11 mouse cellular contexts compared by ENCODE assay signal in genomic region chr11:116619156-116619555, GRCm38 (mm10). TPM values are rescaled to one million over a fixed set of nuclear protein-coding genes. Genes with fewer than 3 reads are reported as not detected.
DNase-seq lines count a peak whose midpoint lies in the region; ATAC-seq and TF ChIP-seq lines count a peak whose summit lies in the region.
"Had no signal": no experiment of that assay in that cellular context is flagged by ENCODE, and none has a peak within 500 bp of the region (broad histone marks: within the 10 kb centered on the region; RNA-seq: fewer than 3 reads in every experiment).

No protein-coding gene starts in this region.

- TF ChIP-seq EP300 in liver, postnatal 0 days (IDR thresholded peaks at IDR 0.05; ENCODE audit: low read depth), result no peak

- H3K27ac ChIP-seq in neural tube, embryonic 12.5 days, result no peak overlapping the region
- H3K27ac ChIP-seq in liver, postnatal 0 days (ENCODE audit: low read depth), result 0 out of 2 replicates have a peak overlapping the region, but pooled peaks have one; percentile 41
- no peak overlapping the region for H3K27ac ChIP-seq in midbrain, embryonic 11.5 days (ENCODE audit: low read depth, low read length)
- H3K27ac ChIP-seq: hindbrain, embryonic 13.5 days; midbrain, embryonic 10.5 days had no signal

- peak overlapping the region; percentile 31; the same call in 1 of the 2 replicates for H3K4me2 ChIP-seq in neural tube, embryonic 12.5 days (replicated peaks)
- H3K4me2 ChIP-seq in liver, postnatal 0 days (ENCODE audit: low read depth, low read length), result peak overlapping the region; percentile 86; the same call in 1 of the 2 replicates
- no peak overlapping the region for H3K4me2 ChIP-seq in midbrain, embryonic 11.5 days
- H3K4me2 ChIP-seq: hindbrain, embryonic 13.5 days had no signal

- TF ChIP-seq CTCF in liver, postnatal 0 days (IDR thresholded peaks at IDR 0.05; ENCODE audit: low read depth), result no peak

- ATAC-seq in neural tube, embryonic 12.5 days (ENCODE audit: low FRiP score, low read depth), result no peak
- no peak for ATAC-seq in liver, postnatal 0 days
- ATAC-seq in midbrain, embryonic 11.5 days (ENCODE audit: low FRiP score), result no peak

- H3K27me3 ChIP-seq in neural tube, embryonic 12.5 days (replicated peaks), result peaks cover 7% of the 10 kb centered on the region
- no peaks in the 10 kb centered on the region for H3K27me3 ChIP-seq in liver, postnatal 0 days (ENCODE audit: insufficient read depth, low read length)
- peaks cover 15% of the 10 kb centered on the region for H3K27me3 ChIP-seq in midbrain, embryonic 11.5 days (ENCODE audit: control insufficient read depth, insufficient read depth, low read length)

- peak; percentile 47 for DNase-seq in gastrocnemius, adult 18-20 months (ENCODE audit: low spot score)
- no peak for DNase-seq in gastrocnemius, postnatal 14 days
- DNase-seq in neural tube, embryonic 10.5 days (ENCODE audit: extremely low spot score, low spot score), result no peak
- no peak for DNase-seq in liver, postnatal 0 days
- DNase-seq in midbrain, embryonic 11.5 days (ENCODE audit: low spot score, missing footprints), result no peak
- DNase-seq in MN1 (ENCODE audit: low spot score), result no peak
- no peak for DNase-seq in T-cell, adult 2 months (ENCODE audit: low spot score)
- DNase-seq: gastrocnemius, postnatal 25 days had no signal

- H3K4me3 ChIP-seq in neural tube, embryonic 12.5 days, result no peak overlapping the region
- H3K4me3 ChIP-seq in liver, postnatal 0 days (ENCODE audit: low read depth, low read length), result no peak overlapping the region
- H3K4me3 ChIP-seq in midbrain, embryonic 11.5 days (ENCODE audit: low read depth, low read length), result no peak overlapping the region
- H3K4me3 ChIP-seq: hindbrain, embryonic 13.5 days had no signal

- peaks cover 49% of the 10 kb centered on the region for H3K4me1 ChIP-seq in neural tube, embryonic 12.5 days
- peaks cover 89% of the 10 kb centered on the region for H3K4me1 ChIP-seq in liver, postnatal 0 days (ENCODE audit: insufficient read depth)
- peaks cover 7% of the 10 kb centered on the region; the same call in 1 of the 2 replicates for H3K4me1 ChIP-seq in midbrain, embryonic 11.5 days (ENCODE audit: control insufficient read depth, insufficient read depth, low read length)

- WGBS in neural tube, embryonic 12.5 days, result 80% methylated on average over 7 of the region's 7 CpGs
- 81% methylated on average over 7 of the region's 7 CpGs for WGBS in liver, postnatal 0 days (ENCODE audit: insufficient replicate concordance)
- 90% methylated on average over 7 of the region's 7 CpGs for WGBS in midbrain, embryonic 11.5 days

- no peaks in the 10 kb centered on the region for H3K9me3 ChIP-seq in neural tube, embryonic 12.5 days
- H3K9me3 ChIP-seq in liver, postnatal 0 days (ENCODE audit: low read length), result no peaks in the 10 kb centered on the region
- no peaks in the 10 kb centered on the region for H3K9me3 ChIP-seq in midbrain, embryonic 11.5 days (ENCODE audit: control insufficient read depth, low read length)
- H3K9me3 ChIP-seq: hindbrain, embryonic 13.5 days; midbrain, embryonic 10.5 days had no signal

- H3K9ac ChIP-seq in neural tube, embryonic 12.5 days, result no peak overlapping the region
- no peak overlapping the region for H3K9ac ChIP-seq in liver, postnatal 0 days (replicated peaks)
- no peak overlapping the region for H3K9ac ChIP-seq in midbrain, embryonic 11.5 days (ENCODE audit: low read length)
- H3K9ac ChIP-seq: hindbrain, embryonic 13.5 days had no signal

- intact Hi-C loops in gastrocnemius, postnatal 14 days (cut with DNase I; ENCODE audit: low total_unique reads), result no loop called here

- H3K36me3 ChIP-seq in neural tube, embryonic 12.5 days, result no peaks in the 10 kb centered on the region
- no peaks in the 10 kb centered on the region; the same call in 1 of the 2 replicates for H3K36me3 ChIP-seq in liver, postnatal 0 days (replicated peaks; ENCODE audit: insufficient read depth, low read length)
- no peaks in the 10 kb centered on the region for H3K36me3 ChIP-seq in midbrain, embryonic 11.5 days (ENCODE audit: control insufficient read depth, insufficient read depth, low read length)
- H3K36me3 ChIP-seq: hindbrain, embryonic 13.5 days; midbrain, embryonic 10.5 days had no signal

RNA-seq across cellular contexts. Expression of gene Rhbdf2, which starts 7.7 kb away (rescaled TPM):
- total RNA-seq in gastrocnemius, adult 18-20 months (2021), result 10 to 100 TPM; 11.2 to 11.9 TPM
- 1 to 10 TPM; 5.9 to 9.0 TPM for total RNA-seq in gastrocnemius, postnatal 14 days (2021)
- polyA plus RNA-seq in neural tube, embryonic 12.5 days (2016; fragmentation: Nextera tagmentation; extraction: Ambion mirVana), result 4.9 and 6.5 TPM in 2 replicates
- polyA plus RNA-seq in liver, postnatal 0 days (2015; fragmentation: Nextera tagmentation; extraction: Ambion mirVana), result 4.9 and 6.2 TPM in 2 replicates
- 1.2 and 1.3 TPM in 2 replicates for polyA plus RNA-seq in midbrain, embryonic 11.5 days (2014; fragmentation: Nextera tagmentation; extraction: Ambion mirVana)

RNA-seq across cellular contexts. Expression of gene Aanat, which starts 32.9 kb away (rescaled TPM):
- total RNA-seq in gastrocnemius, adult 18-20 months (2021), result not detected
- not detected for total RNA-seq in gastrocnemius, postnatal 14 days (2021)
- not detected in 2 replicates for polyA plus RNA-seq in neural tube, embryonic 12.5 days (2016; fragmentation: Nextera tagmentation; extraction: Ambion mirVana)
- not detected in 2 replicates for polyA plus RNA-seq in liver, postnatal 0 days (2015; fragmentation: Nextera tagmentation; extraction: Ambion mirVana)
- not detected in 2 replicates for polyA plus RNA-seq in midbrain, embryonic 11.5 days (2014; fragmentation: Nextera tagmentation; extraction: Ambion mirVana)
- total RNA-seq: gastrocnemius, postnatal 25 days had no signal
- polyA plus RNA-seq: midbrain, embryonic 10.5 days had no signal

RNA-seq across cellular contexts. Expression of gene Prcd, which starts 34.2 kb away (rescaled TPM):
- total RNA-seq in gastrocnemius, adult 18-20 months (2021), result under 1 TPM; 0.34 to 0.50 TPM
- under 1 TPM; 0.49 to 0.84 TPM for total RNA-seq in gastrocnemius, postnatal 14 days (2021)
- polyA plus RNA-seq in neural tube, embryonic 12.5 days (2016; fragmentation: Nextera tagmentation; extraction: Ambion mirVana), result 0.39 and 0.79 TPM in 2 replicates
- 0.32 TPM in 1 of 2 replicates, not detected in the other for polyA plus RNA-seq in liver, postnatal 0 days (2015; fragmentation: Nextera tagmentation; extraction: Ambion mirVana)
- polyA plus RNA-seq in midbrain, embryonic 11.5 days (2014; fragmentation: Nextera tagmentation; extraction: Ambion mirVana), result 0.22 and 1.0 TPM in 2 replicates

RNA-seq across cellular contexts. Expression of gene Cygb, which starts 35.0 kb away (rescaled TPM):
- 10 to 100 TPM; 10.5 to 15.0 TPM for total RNA-seq in gastrocnemius, adult 18-20 months (2021)
- total RNA-seq in gastrocnemius, postnatal 14 days (2021), result 10 to 100 TPM; 16.8 to 22.8 TPM
- 6.7 and 6.9 TPM in 2 replicates for polyA plus RNA-seq in neural tube, embryonic 12.5 days (2016; fragmentation: Nextera tagmentation; extraction: Ambion mirVana)
- 3.6 and 3.7 TPM in 2 replicates for polyA plus RNA-seq in liver, postnatal 0 days (2015; fragmentation: Nextera tagmentation; extraction: Ambion mirVana)
- polyA plus RNA-seq in midbrain, embryonic 11.5 days (2014; fragmentation: Nextera tagmentation; extraction: Ambion mirVana), result 1.7 and 2.1 TPM in 2 replicates

RNA-seq across cellular contexts. Expression of gene Ube2o, which starts 37.9 kb away (rescaled TPM):
- 10 to 100 TPM; 22.9 to 25.2 TPM for total RNA-seq in gastrocnemius, adult 18-20 months (2021)
- total RNA-seq in gastrocnemius, postnatal 14 days (2021), result 10 to 100 TPM; 23.4 to 25.6 TPM
- 34.3 and 37.6 TPM in 2 replicates for polyA plus RNA-seq in neural tube, embryonic 12.5 days (2016; fragmentation: Nextera tagmentation; extraction: Ambion mirVana)
- 15.2 and 16.3 TPM in 2 replicates for polyA plus RNA-seq in liver, postnatal 0 days (2015; fragmentation: Nextera tagmentation; extraction: Ambion mirVana)
- polyA plus RNA-seq in midbrain, embryonic 11.5 days (2014; fragmentation: Nextera tagmentation; extraction: Ambion mirVana), result 13.6 and 18.7 TPM in 2 replicates
